Mouse (Mus musculus): ENCODE results near the gene Map4k2. TPM values are rescaled to one million over a fixed set of nuclear protein-coding genes. Genes with fewer than 3 reads are reported as not detected.

Gene Map4k2
- total RNA-seq, 4 experiments from 2014 or later, result 40.6 to 81.6 (median 61.5) TPM

- no peak for DNase-seq
These were observed 22.8 kb upstream of the Map4k2 start for GRCm38 (mm10) chr19:6318145-6318544.

GRCm38 (mm10) chr19:6321358-6321757 is 19.6 kb upstream of the Map4k2 start:
- no peak for DNase-seq

GRCm38 (mm10) chr19:6321786-6322621 is 18.9 kb upstream of the Map4k2 start:
- no peak for DNase-seq

DNA sequence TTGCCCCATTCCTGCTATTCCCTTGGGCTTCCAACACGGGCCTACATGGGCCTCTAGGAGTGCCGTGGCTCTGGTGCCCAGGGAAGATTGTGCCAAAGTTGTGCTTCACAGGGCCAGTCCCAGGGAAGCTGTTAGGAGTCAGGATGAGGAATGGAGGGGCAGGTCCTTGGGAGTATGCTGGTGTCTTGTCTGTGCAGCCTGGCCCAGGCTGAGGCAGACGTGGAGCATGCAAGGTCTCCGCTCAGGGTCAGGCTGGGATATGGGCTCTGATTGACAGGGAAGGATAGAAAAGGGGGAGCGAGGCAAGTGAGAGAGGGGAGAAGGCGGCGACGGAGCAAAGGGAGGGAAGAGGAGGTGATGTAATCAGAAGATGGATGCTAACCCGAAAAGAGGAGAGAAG is 16.2 kb upstream of the Map4k2 start:
- no peak for DNase-seq

DNA sequence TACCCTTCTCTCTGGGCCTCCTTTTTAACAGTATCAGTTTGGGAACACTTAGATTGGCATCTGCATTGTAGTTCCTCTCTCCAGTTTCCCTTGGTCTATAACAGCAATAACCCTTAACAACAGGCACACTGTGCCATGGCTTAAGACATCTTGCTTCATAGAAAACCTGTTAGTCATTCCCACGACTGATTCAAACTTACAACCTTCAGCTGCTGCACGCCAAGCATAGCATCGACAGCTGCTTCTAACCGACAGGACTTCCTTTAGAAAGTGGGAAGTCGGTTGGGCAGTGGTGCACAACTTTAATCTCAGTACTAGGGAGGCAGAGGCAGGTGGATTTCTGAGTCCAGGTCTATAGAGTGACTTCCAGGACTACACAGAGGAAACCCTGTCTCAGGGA is 9.8 kb upstream of the Map4k2 start:
- no peak for DNase-seq

GRCm38 (mm10) chr19:6331719-6332516 is 9.0 kb upstream of the Map4k2 start:
- DNase-seq, result no peak

DNA sequence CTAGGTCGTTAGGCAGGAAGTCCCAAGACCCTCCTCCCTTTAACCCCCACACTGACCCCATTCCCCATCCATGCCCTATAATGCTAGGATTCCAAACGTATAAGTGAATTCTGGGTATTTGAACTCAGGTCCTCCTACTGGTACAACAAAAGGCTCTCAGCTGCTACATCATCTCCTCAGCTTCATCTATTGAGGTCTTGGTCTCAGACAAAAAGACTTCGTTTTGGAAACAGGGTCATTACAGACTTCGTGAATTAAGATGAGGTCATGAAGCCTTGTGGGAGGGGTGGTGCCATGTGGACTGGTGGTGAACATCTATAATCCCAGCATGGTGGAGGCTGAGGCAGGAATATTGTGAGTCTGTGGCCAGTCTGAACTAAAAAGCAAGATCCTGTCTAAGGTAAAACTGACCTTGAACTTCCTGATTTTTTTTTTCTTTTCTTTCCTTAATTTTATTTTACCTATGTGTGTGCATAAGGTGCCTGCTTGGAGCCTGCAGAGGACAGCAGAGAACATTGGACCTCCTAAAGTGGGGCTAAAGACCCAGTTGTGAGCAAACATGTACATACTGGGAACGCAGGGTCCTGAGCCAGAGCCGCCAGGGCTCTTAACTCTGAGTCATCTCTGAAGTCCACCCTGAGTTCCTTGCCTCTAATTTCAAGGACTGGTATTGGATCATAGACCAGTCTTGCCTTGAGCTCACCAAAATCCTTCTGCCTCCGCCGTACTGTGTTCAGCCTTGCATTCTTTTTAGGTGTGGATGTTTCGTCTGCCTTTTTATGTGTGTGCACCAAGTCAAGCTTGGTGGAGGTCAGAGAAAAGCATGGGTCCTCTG is 7.0 kb upstream of the Map4k2 start:
- no peak for DNase-seq

DNA sequence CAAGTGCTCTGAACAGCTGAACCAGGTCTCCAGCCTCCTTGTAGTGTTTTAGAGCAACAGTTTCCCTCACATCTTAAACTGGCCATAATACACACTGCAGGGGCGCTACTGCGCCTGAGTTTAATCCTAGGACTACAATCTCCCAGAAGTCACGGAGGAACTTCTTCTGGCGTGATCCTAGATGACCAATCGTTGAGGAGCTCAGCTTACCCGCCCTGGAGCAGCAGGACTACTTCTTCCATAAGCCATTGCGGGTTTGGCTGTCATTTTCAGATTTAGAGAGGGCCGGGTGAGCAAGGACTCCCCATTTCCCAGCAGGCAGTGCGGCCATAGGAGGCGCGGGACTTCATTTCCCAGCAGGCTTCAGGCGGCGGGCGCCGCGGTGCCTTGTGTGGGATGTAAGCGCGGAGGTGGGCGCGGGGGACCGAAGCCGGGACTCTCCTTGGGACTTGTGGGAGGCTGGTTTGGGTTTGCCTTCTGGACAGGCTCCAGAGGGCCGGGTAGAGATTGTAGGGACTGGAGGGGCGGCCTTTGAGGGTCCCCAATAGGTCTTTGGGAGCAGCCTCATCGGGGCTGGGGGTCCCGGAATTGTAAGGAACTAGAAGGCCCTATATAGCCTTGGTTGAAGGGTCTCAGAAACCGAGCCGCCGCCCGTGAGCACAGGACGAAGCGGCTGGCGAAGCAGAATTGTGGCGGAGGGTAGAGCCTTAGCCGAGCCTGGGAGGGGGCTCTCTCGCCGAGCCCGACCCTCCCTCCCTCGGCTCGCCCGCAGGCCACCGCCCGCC is 6.1 kb upstream of the Map4k2 start, which contains the start of gene Men1:
Men1 (plus strand) TSS at position 307 of the 785 bp plus-strand sequence.
- peak; percentile 96 for DNase-seq

DNA sequence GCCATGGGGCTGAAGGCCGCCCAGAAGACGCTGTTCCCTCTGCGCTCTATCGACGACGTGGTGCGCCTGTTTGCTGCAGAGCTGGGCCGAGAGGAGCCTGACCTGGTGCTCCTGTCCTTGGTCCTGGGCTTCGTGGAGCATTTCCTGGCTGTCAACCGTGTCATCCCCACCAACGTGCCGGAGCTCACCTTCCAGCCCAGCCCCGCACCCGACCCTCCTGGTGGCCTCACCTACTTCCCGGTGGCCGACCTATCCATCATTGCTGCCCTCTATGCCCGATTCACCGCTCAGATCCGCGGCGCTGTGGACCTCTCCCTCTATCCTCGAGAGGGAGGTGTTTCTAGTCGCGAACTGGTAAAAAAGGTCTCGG is 5.5 kb upstream of the Map4k2 start:
- DNase-seq, result no peak

DNA sequence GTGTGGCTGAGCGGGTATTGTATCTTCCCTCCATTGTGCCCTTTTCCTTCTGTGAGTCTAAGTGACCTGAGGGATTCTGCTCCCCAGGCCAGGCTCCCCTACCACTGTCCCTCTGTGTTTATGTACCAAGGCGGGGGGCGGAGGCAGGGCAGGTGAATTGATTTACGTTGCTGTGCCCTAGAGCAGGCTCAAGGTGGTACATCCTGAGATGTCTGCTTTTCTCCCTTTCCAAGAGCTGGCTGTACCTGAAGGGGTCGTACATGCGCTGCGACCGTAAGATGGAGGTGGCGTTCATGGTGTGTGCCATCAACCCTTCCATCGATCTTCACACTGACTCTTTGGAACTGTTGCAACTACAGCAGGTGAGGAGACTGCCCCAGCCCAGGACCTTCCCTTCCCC is 4.0 kb upstream of the Map4k2 start:
- DNase-seq, result no peak

DNA sequence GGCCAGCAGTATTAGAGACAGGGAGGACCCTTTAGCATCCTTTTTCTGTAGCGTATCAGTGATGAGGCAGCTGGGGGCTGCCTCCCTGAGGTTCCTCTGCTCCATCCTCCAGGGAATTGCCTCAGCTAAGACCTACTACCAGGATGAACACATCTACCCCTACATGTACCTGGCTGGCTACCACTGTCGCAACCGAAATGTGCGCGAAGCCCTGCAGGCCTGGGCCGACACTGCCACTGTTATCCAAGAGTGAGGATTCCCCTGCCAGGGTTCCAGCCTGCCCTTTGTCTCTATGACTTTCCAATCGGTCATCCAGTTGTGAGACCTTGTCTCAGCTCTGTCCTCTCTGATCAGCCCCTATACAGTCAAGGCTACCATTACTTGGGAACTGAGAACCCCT is 2.8 kb upstream of the Map4k2 start:
- DNase-seq, result no peak

GRCm38 (mm10) chr19:6338716-6339115 is 2.2 kb upstream of the Map4k2 start:
- DNase-seq, result no peak

DNA sequence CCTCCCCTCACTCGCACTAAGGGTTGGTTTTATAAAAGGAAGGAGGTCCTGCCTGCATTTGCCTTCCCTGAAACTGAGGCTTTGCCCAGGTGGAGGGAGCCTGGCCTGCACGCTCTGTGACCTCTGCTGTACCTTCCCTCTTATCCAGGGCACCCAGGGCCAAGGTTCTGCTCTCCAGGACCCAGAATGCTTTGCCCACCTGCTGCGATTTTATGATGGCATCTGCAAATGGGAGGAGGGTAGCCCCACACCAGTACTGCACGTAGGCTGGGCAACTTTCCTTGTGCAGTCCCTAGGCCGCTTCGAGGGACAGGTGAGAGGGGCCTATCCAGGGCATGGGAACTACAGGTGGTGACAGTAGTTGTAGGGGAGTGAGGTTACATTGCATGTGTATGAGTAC is 1.7 kb upstream of the Map4k2 start:
- no peak for DNase-seq

GRCm38 (mm10) chr19:6339890-6340504 is 938 bp upstream of the Map4k2 start:
- no peak for DNase-seq

- DNase-seq, result no peak
These were observed 630 bp downstream of the Map4k2 start for GRCm38 (mm10) chr19:6341453-6342077.

DNA sequence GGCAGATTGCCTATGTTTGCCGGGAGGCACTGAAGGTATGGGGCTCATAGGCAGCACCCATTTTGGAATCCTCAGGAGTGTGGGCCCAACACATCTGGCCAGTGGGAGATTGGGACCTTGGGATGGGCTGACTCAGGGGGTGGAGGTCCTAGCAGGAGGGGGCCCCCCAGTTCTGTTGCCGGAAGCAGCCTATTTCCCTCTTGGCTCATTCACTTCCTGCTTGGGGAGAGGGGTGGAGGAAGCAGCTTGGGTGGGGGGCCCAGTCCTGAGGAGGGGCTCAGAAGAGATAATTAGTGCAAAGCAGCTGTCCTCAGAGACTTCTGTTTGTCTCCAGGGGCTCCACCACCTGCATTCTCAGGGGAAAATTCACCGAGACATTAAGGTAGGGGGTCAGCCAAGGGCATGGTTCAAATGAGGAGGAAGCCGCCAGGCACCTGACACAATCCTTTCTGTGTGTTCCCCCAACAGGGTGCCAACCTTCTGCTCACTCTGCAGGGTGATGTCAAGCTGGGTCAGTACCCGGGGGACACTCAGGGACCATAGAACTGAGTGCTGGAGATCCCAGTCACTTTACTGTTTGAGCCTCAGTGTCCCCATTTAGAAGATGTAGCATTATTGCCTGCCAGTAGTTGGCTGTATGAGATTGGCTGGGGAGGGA is 1.5 kb downstream of the Map4k2 start:
- DNase-seq, result no peak

- DNase-seq, result no peak
These were observed 2.4 kb downstream of the Map4k2 start for GRCm38 (mm10) chr19:6343066-6343925.

- no peak for DNase-seq
These were observed 3.1 kb downstream of the Map4k2 start for GRCm38 (mm10) chr19:6343996-6344395.

GRCm38 (mm10) chr19:6346023-6346422 is 5.1 kb downstream of the Map4k2 start:
- no peak for DNase-seq
